Mouse (Mus musculus) cerebellum, adult 2 months (tissue): ENCODE measurements around the gene Ppp1r21.

Experiments
- CTCF ChIP-seq: fragments of 200-500 bp; IDR thresholded peaks from 2 replicates; pipeline ENCODE4 v1.5.1; 2011; ENCODE audit warnings: low read depth, mild to moderate bottlenecking, control low read depth, low read length, moderate library complexity, borderline replicate concordance; ENCODE audit not compliant: insufficient read depth
- POLR2A ChIP-seq: fragments of 200-500 bp; IDR thresholded peaks from 2 replicates; pipeline ENCODE4 v1.6.1; 2011; ENCODE audit warnings: low read length, control low read depth, borderline replicate concordance; ENCODE audit not compliant: insufficient read depth

DNA sequence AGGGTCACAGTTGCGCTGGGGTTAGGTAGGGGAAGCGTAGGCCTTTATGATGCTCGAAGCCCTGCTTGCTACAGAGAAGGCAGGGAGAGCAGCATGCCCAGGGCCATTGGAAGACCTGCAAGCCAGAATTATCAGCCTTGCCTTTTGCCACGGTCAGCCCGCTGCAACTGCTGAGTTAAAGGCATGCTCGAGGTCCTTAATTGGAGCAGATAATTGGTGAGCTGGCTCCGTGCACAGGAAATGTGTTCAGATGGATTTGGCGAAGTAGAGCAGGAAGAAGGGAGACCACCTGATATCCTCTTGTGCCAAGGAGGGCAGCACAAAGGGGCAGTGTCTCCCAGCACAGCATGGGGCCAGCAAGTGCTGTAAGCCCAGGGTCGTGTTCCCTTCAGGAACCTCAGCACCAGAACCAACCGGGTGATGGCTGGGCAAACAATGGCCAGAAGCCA is 24.6 kb upstream of the Ppp1r21 start:
- no peak for TF ChIP-seq CTCF
- TF ChIP-seq POLR2A = peak; percentile 61; the same call in 1 of the 2 replicates
